Mouse (Mus musculus) heart, postnatal 0 days (tissue): ENCODE measurements around the gene Fxyd1.

Experiments
- CTCF ChIP-seq: IDR thresholded peaks from 2 replicates; pipeline ENCODE4 v1.5.1; 2016; ENCODE audit warnings: antibody characterized with exemption, control low read depth, low read depth
- EP300 ChIP-seq: IDR thresholded peaks from 2 replicates; pipeline ENCODE4 v1.6.1; 2016; ENCODE audit warnings: antibody characterized with exemption, low read depth

DNA sequence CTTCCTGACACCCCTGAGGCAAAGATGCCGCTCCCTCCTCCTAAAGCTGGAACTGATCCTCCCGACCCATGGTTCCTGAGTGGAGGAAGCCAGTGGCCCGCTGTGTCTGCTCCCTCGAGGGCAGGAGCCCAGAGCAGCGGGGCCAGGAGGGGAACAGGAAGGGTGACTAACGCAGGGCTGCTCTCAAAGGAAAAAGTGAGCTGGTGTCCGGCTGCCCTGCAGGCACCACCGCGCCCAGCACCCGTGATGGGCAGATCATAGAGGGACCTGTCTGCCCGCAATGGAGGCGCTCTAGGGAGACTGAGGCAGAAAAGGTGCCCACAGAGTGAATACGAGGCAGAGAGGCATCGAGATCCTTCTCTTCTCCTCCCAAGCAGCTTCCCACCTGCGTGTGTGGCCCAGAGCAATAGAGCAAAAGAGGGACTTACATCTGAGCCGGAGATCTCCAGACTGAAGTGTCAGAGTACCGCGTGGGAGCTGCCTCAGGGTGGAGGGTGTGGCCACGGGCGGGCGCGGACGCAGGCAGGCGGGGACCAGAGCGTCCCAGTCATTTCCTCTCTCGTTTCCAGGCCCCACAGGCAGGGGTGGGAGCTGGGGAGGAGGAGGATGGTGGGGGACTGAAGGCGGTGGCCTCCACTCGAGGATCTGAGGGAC lies 15.2 kb downstream of the Fxyd1 start:
- TF ChIP-seq EP300 (no peak), CTCF (no peak)
